Mouse (Mus musculus): Measurements from ENCODE around the gene Nkrf. TPM values are rescaled to one million over a fixed set of nuclear protein-coding genes. Genes with fewer than 3 reads are reported as not detected.
"Not testable (repeated sequence)": the region's sequence is repeated elsewhere in the genome, so short reads cannot be mapped to it uniquely, and the experiment has no call there.

The Nkrf gene
- polyA plus RNA-seq, 1 experiment from 2014 or later: 19.1 TPM

DNA sequence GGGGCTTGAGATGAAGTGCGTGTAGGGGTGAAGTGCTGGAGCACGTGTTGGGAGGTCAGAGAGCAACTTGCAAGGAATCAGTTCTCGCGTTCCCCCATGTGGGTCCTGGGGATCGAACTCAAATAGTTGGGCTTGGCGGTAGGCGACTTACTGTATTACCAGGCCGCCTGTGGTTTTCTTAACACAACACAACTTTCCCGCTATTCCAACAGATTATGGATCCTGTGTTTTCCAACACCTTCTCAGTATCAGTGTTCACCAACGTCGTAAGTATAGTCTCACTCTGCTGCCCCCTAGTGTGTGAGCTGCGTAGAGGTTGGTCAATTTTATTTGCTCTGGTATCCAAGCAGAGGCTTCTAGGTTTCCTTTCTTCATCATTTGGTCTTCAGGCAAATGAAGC, 8.6 kb upstream of the Nkrf start:
- Histone ChIP-seq H3K4me1 (ENCODE audit: control insufficient read depth, insufficient read depth, low read depth, low read length) (no peaks in the 10 kb centered on the region), H3K4me2 (ENCODE audit: low read length) (no peak overlapping the region), H3K9ac (ENCODE audit: low read depth, low read length) (no peak overlapping the region), H3K9me3 (ENCODE audit: control insufficient read depth, low read length) (no peaks in the 10 kb centered on the region), H3K27me3 (replicated peaks; ENCODE audit: control insufficient read depth, insufficient read depth, low read length) (no peaks in the 10 kb centered on the region), H3K4me3 (ENCODE audit: low read length) (no peak overlapping the region), H3K27ac (ENCODE audit: low read depth, low read length) (no peak overlapping the region), H3K36me3 (ENCODE audit: control insufficient read depth, insufficient read depth, low read length) (no peaks in the 10 kb centered on the region)
- no peak for ATAC-seq
- 44% methylated on average over 12 of the region's 12 CpGs for WGBS

- ATAC-seq: no peak
- Histone ChIP-seq H3K4me1 (ENCODE audit: control insufficient read depth, insufficient read depth, low read depth, low read length) (no peaks in the 10 kb centered on the region), H3K4me3 (ENCODE audit: low read length) (no peak overlapping the region), H3K9me3 (ENCODE audit: control insufficient read depth, low read length) (no peaks in the 10 kb centered on the region), H3K4me2 (ENCODE audit: low read length) (no peak overlapping the region), H3K27me3 (replicated peaks; ENCODE audit: control insufficient read depth, insufficient read depth, low read length) (no peaks in the 10 kb centered on the region), H3K27ac (ENCODE audit: low read depth, low read length) (no peak overlapping the region), H3K9ac (ENCODE audit: low read depth, low read length) (no peak overlapping the region), H3K36me3 (ENCODE audit: control insufficient read depth, insufficient read depth, low read length) (no peaks in the 10 kb centered on the region)
- 35% methylated on average over 5 of the region's 5 CpGs for WGBS
These were observed 3.8 kb upstream of the Nkrf start for GRCm38 (mm10) chrX:36906539-36906938.

DNA sequence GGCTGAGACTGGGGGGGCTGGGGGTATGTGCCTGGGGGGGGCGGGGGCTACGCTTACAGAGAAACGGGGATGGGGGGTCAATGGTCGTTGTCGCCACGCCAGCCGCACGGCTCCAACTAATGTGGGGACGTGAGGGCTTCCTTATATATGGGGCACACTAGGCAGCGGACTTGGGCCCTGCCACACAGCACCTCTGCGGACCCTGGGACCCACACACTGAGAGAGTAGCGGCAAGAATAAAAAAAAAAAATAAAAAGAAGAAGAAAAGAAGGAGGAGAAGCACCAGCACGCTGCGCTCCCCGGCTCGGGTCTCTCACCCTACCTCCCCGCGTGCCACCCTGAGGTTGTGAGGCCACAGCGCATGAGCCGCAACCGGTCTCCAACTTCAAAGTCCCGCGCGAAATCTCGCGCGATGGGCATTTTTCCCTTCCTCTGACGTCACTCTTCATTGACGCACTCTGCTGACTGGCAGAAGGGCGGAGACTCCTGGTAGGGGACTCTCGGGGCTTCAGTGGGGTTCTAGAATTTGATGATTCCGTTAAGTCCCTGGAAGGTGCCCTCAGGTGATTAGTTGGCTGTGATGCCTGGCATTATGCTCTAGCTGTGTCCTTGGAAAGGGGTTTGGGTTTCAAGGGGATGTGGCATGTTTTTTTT, 543 bp upstream of the Nkrf start:
- H3K4me1 ChIP-seq (ENCODE audit: control insufficient read depth, insufficient read depth, low read depth, low read length): no peaks in the 10 kb centered on the region; the same call in 1 of the 2 replicates
- no peaks in the 10 kb centered on the region for H3K36me3 ChIP-seq (ENCODE audit: control insufficient read depth, insufficient read depth, low read length)
- ATAC-seq: peak; percentile 94
- H3K4me3 ChIP-seq (ENCODE audit: low read length): peak overlapping the region; percentile 57
- H3K9ac ChIP-seq (ENCODE audit: low read depth, low read length): peak overlapping the region; percentile 70
- H3K27me3 ChIP-seq (replicated peaks; ENCODE audit: control insufficient read depth, insufficient read depth, low read length): no peaks in the 10 kb centered on the region
- peak overlapping the region; percentile 81 for H3K27ac ChIP-seq (ENCODE audit: low read depth, low read length)
- WGBS: 22% methylated on average over 31 of the region's 32 CpGs
- no peaks in the 10 kb centered on the region for H3K9me3 ChIP-seq (ENCODE audit: control insufficient read depth, low read length)
- peak overlapping the region; percentile 54 for H3K4me2 ChIP-seq (ENCODE audit: low read length)

DNA sequence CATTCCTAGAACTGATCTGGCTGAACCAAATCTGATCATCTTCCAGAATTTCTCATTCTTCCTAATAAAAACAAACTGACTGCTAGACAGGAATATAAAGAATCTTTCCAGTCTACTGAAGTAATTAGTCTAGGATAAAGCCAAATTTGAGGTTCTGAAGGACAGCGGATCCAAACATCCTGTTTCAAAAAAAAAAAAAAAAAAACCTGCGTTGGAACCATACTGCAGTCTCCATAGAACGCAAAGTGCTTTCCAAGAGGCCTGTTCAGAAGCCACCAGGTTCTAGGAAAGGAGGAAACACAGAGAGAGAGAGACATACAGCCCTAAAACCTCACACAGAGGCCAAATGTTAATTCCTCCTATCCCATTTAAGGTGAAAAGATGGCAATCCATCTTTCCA, 1.0 kb downstream of the Nkrf start:
- ATAC-seq: no peak
- Histone ChIP-seq H3K27me3 (replicated peaks; ENCODE audit: control insufficient read depth, insufficient read depth, low read length) (no peaks in the 10 kb centered on the region), H3K9ac (ENCODE audit: low read depth, low read length) (peak overlapping the region; percentile 70), H3K4me1 (ENCODE audit: control insufficient read depth, insufficient read depth, low read depth, low read length) (no peaks in the 10 kb centered on the region; the same call in 1 of the 2 replicates), H3K27ac (ENCODE audit: low read depth, low read length) (peak overlapping the region; percentile 81), H3K4me3 (ENCODE audit: low read length) (peak overlapping the region; percentile 57), H3K9me3 (ENCODE audit: control insufficient read depth, low read length) (no peaks in the 10 kb centered on the region), H3K4me2 (ENCODE audit: low read length) (peak overlapping the region; percentile 54), H3K36me3 (ENCODE audit: control insufficient read depth, insufficient read depth, low read length) (no peaks in the 10 kb centered on the region)
- WGBS: 24% methylated on average over 3 of the region's 3 CpGs

DNA sequence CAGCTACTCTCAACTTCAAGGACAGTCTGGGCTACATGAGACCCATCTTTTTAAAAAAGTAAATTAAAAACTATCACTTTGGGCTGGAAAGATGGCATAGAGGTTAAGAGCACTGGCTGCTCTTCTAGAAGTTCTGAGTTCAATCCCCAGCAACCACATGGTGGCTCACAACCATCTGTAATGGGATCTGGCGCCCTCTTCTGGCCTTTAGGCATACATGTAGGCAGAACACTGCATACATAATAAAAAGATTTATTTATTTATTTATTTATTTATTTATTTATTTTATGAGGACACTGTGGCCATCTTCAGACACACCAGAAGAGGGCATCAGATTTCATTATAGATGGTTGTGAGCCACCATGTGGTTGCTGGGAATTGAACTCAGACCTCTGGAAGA, 3.8 kb downstream of the Nkrf start:
- H3K4me2 ChIP-seq (ENCODE audit: low read length); H3K9me3 ChIP-seq (ENCODE audit: control insufficient read depth, low read length); H3K36me3 ChIP-seq (ENCODE audit: control insufficient read depth, insufficient read depth, low read length); H3K4me1 ChIP-seq (ENCODE audit: control insufficient read depth, insufficient read depth, low read depth, low read length); ATAC-seq; H3K27me3 ChIP-seq (replicated peaks; ENCODE audit: control insufficient read depth, insufficient read depth, low read length); H3K4me3 ChIP-seq (ENCODE audit: low read length); H3K9ac ChIP-seq (ENCODE audit: low read depth, low read length); H3K27ac ChIP-seq (ENCODE audit: low read depth, low read length): not testable (repeated sequence)
- 36% methylated on average over 1 of the region's 1 CpGs for WGBS

- no peak for ATAC-seq
- no peaks in the 10 kb centered on the region for H3K9me3 ChIP-seq (ENCODE audit: control insufficient read depth, low read length)
- H3K36me3 ChIP-seq (ENCODE audit: control insufficient read depth, insufficient read depth, low read length): peaks cover 5% of the 10 kb centered on the region; the same call in 1 of the 2 replicates
- no peak overlapping the region for H3K27ac ChIP-seq (ENCODE audit: low read depth, low read length)
- WGBS: 85% methylated on average over 1 of the region's 1 CpGs
- H3K4me1 ChIP-seq (ENCODE audit: control insufficient read depth, insufficient read depth, low read depth, low read length): no peaks in the 10 kb centered on the region
- H3K4me3 ChIP-seq (ENCODE audit: low read length): no peak overlapping the region
- H3K9ac ChIP-seq (ENCODE audit: low read depth, low read length): no peak overlapping the region
- H3K27me3 ChIP-seq (replicated peaks; ENCODE audit: control insufficient read depth, insufficient read depth, low read length): no peaks in the 10 kb centered on the region
- no peak overlapping the region for H3K4me2 ChIP-seq (ENCODE audit: low read length)
These were observed 18.0 kb downstream of the Nkrf start for GRCm38 (mm10) chrX:36884719-36885118.

GRCm38 (mm10) chrX:36874704-36875128, 28.0 kb downstream of the Nkrf start:
- Histone ChIP-seq H3K4me1 (ENCODE audit: control insufficient read depth, insufficient read depth, low read depth, low read length) (peaks cover 3% of the 10 kb centered on the region; the same call in 1 of the 2 replicates), H3K4me3 (ENCODE audit: low read length) (peak overlapping the region; percentile 73), H3K4me2 (ENCODE audit: low read length) (peak overlapping the region; percentile 64), H3K27me3 (replicated peaks; ENCODE audit: control insufficient read depth, insufficient read depth, low read length) (no peaks in the 10 kb centered on the region), H3K9me3 (ENCODE audit: control insufficient read depth, low read length) (peaks cover 2% of the 10 kb centered on the region; the same call in 1 of the 2 replicates), H3K9ac (ENCODE audit: low read depth, low read length) (peak overlapping the region; percentile 79), H3K36me3 (ENCODE audit: control insufficient read depth, insufficient read depth, low read length) (no peaks in the 10 kb centered on the region), H3K27ac (ENCODE audit: low read depth, low read length) (peak overlapping the region; percentile 72)
- 22% methylated on average over 34 of the region's 36 CpGs for WGBS
- peak; percentile 28 for ATAC-seq

DNA sequence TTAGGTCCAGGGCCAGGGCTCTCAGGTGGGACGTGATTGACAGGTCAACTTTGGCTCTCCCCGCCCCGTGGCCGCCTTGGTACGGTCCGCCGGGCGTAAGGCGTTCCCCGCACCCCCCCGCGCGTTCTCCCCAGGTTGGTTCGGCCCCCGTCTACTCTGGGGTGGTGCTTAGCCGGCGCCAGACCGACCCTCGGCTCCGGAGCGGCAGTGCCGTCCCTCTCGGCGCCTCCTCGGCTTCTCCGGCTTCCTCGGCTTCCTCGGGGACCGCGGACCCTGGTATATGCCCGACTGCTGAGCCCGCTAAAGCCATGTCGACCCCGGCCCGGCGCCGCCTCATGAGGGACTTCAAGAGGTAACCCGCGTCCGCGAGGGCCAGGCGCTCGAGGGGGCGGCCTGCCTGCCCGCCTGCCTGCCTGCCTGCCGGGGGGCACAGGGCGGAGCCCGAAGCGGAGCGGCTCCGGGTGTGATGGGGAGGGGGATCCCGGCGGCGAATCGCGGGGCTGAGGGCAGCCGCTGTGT, 28.5 kb downstream of the Nkrf start:
- H3K36me3 ChIP-seq (ENCODE audit: control insufficient read depth, insufficient read depth, low read length): no peaks in the 10 kb centered on the region
- peaks cover 2% of the 10 kb centered on the region; the same call in 1 of the 2 replicates for H3K9me3 ChIP-seq (ENCODE audit: control insufficient read depth, low read length)
- 16% methylated on average over 46 of the region's 57 CpGs for WGBS
- H3K4me3 ChIP-seq (ENCODE audit: low read length): peak overlapping the region; percentile 73
- H3K27me3 ChIP-seq (replicated peaks; ENCODE audit: control insufficient read depth, insufficient read depth, low read length): no peaks in the 10 kb centered on the region
- peak overlapping the region; percentile 72 for H3K27ac ChIP-seq (ENCODE audit: low read depth, low read length)
- H3K9ac ChIP-seq (ENCODE audit: low read depth, low read length): peak overlapping the region; percentile 79
- peak; percentile 97 for ATAC-seq
- H3K4me2 ChIP-seq (ENCODE audit: low read length): peak overlapping the region; percentile 64
- peaks cover 3% of the 10 kb centered on the region; the same call in 1 of the 2 replicates for H3K4me1 ChIP-seq (ENCODE audit: control insufficient read depth, insufficient read depth, low read depth, low read length)

GRCm38 (mm10) chrX:36873765-36874164, 28.9 kb downstream of the Nkrf start, which contains the start of the genes Ube2a and C330007P06Rik:
Gene Ube2a (plus strand): TSS chrX:36873900.
Gene C330007P06Rik (minus strand): TSS chrX:36874111.
- H3K4me2 ChIP-seq (ENCODE audit: low read length): peak within 1 kb of the TSS; percentile 64
- peak within 1 kb of the TSS; percentile 73 for H3K4me3 ChIP-seq (ENCODE audit: low read length)
- no peaks in the 10 kb centered on the region for H3K27me3 ChIP-seq (replicated peaks; ENCODE audit: control insufficient read depth, insufficient read depth, low read length)
- peaks cover 2% of the 10 kb centered on the region; the same call in 1 of the 2 replicates for H3K9me3 ChIP-seq (ENCODE audit: control insufficient read depth, low read length)
- peak within 1 kb of the TSS; percentile 72 for H3K27ac ChIP-seq (ENCODE audit: low read depth, low read length)
- ATAC-seq: peak; percentile 31; the same call in 1 of the 2 replicates
- no peaks in the 10 kb centered on the region for H3K36me3 ChIP-seq (ENCODE audit: control insufficient read depth, insufficient read depth, low read length)
- H3K4me1 ChIP-seq (ENCODE audit: control insufficient read depth, insufficient read depth, low read depth, low read length): peaks cover 3% of the 10 kb centered on the region; the same call in 1 of the 2 replicates
- 17% methylated on average over 8 of the region's 8 CpGs for WGBS
- peak within 1 kb of the TSS; percentile 79 for H3K9ac ChIP-seq (ENCODE audit: low read depth, low read length)
